Mouse (Mus musculus) small intestine, adult 2 months (tissue): ENCODE data around the gene Polr2b. TPM values are rescaled to one million over a fixed set of nuclear protein-coding genes. Genes with fewer than 3 reads are reported as not detected.
A peak's percentile ranks its signal among the peaks of the same experiment; 100 is the strongest.

Source experiments
- H3K27ac ChIP-seq: fragments of 200-500 bp; 2 replicates; pipeline ENCODE4 v1.5.1; 2012; ENCODE audit warnings: low read depth, low read length, control low read depth, inconsistent platforms; ENCODE audit not compliant: insufficient read depth
- H3K27me3 ChIP-seq: fragments of 200-500 bp; 2 replicates; pipeline ENCODE4 v1.6.1; 2012; ENCODE audit warnings: mild to moderate bottlenecking, moderate library complexity, low read length, inconsistent platforms; ENCODE audit not compliant: control insufficient read depth, insufficient read depth
- H3K36me3 ChIP-seq: fragments of 200-500 bp; 2 replicates; pipeline ENCODE4 v1.6.1; 2012; ENCODE audit warnings: mild to moderate bottlenecking, low read length, control low read depth, inconsistent platforms; ENCODE audit not compliant: control insufficient read depth, insufficient read depth
- H3K4me1 ChIP-seq: fragments of 200-500 bp; 2 replicates; pipeline ENCODE4 v1.6.1; 2012; ENCODE audit warnings: low read length, inconsistent platforms, mixed read lengths; ENCODE audit not compliant: control insufficient read depth, insufficient read depth, insufficient read length
- H3K4me3 ChIP-seq: fragments of 200-500 bp; 2 replicates; pipeline ENCODE4 v1.5.1; 2012; ENCODE audit warnings: low read depth, mild to moderate bottlenecking, control low read depth, inconsistent platforms, low read length, moderate library complexity
- CTCF ChIP-seq: fragments of 200-500 bp; IDR thresholded peaks from 2 replicates; pipeline ENCODE4 v1.5.1; 2012; ENCODE audit warnings: low read depth, mild to moderate bottlenecking, control low read depth, inconsistent platforms, low read length, moderate library complexity, mixed read lengths; ENCODE audit not compliant: insufficient replicate concordance, insufficient read length; ENCODE audit errors: extremely low read depth
- POLR2A ChIP-seq: fragments of 200-500 bp; IDR thresholded peaks from 2 replicates; pipeline ENCODE4 v1.6.1; 2012; ENCODE audit warnings: low read depth, mild to moderate bottlenecking, control low read depth, inconsistent platforms, low read length, moderate library complexity
- WGBS: fragments of 180-500 bp; shearing (Covaris S2); methylation state at CpG from one replicate; pipeline ENCODE4 v1.1.7; 2018; 5-methylcytosine and 5-hydroxymethylcytosine counted together
- polyA plus RNA-seq: library from polyadenylated mRNA; depleted of rRNA; stranded (reverse); fragments of >200 nt; gene quantifications from 2 replicates; pipeline ENCODE4 v1.2.3, GENCODE M21; 2012

Gene Polr2b
- polyA plus RNA-seq, 1 experiment, result 7.6 TPM

GRCm38 (mm10) chr5:77364443-77365038, 54.6 kb downstream of the Polr2b start:
- 90% methylated on average over 3 of the region's 3 CpGs for WGBS
- no peaks in the 10 kb centered on the region for H3K36me3 ChIP-seq
- no peaks in the 10 kb centered on the region for H3K27me3 ChIP-seq
- TF ChIP-seq POLR2A (no peak), CTCF (no peak)
- H3K4me1 ChIP-seq, result peaks cover 6% of the 10 kb centered on the region; the same call in 1 of the 2 replicates
- H3K27ac ChIP-seq, result no peak overlapping the region
- H3K4me3 ChIP-seq, result no peak overlapping the region

GRCm38 (mm10) chr5:77366313-77366712, 56.4 kb downstream of the Polr2b start:
- Histone ChIP-seq H3K27me3 (no peaks in the 10 kb centered on the region), H3K36me3 (no peaks in the 10 kb centered on the region), H3K27ac (peak overlapping the region; percentile 50), H3K4me3 (no peak overlapping the region), H3K4me1 (peaks cover 10% of the 10 kb centered on the region; the same call in 1 of the 2 replicates)
- TF ChIP-seq POLR2A, result no peak
- no peak for TF ChIP-seq CTCF
- WGBS, result 77% methylated on average over 8 of the region's 8 CpGs

GRCm38 (mm10) chr5:77367145-77367544, 57.2 kb downstream of the Polr2b start:
- Histone ChIP-seq H3K4me1 (peaks cover 10% of the 10 kb centered on the region; the same call in 1 of the 2 replicates), H3K4me3 (no peak overlapping the region), H3K27ac (peak overlapping the region; percentile 76), H3K36me3 (no peaks in the 10 kb centered on the region), H3K27me3 (no peaks in the 10 kb centered on the region)
- TF ChIP-seq POLR2A (no peak), CTCF (no peak)
- WGBS, result 63% methylated on average over 1 of the region's 1 CpGs

- TF ChIP-seq POLR2A (no peak), CTCF (no peak)
- no peaks in the 10 kb centered on the region for H3K27me3 ChIP-seq
- 60% methylated on average over 12 of the region's 12 CpGs for WGBS
- no peak overlapping the region for H3K4me3 ChIP-seq
- no peaks in the 10 kb centered on the region for H3K36me3 ChIP-seq
- peaks cover 12% of the 10 kb centered on the region; the same call in 1 of the 2 replicates for H3K4me1 ChIP-seq
- H3K27ac ChIP-seq, result peak overlapping the region; percentile 76
Measured at GRCm38 (mm10) chr5:77367682-77368081, 57.7 kb downstream of the Polr2b start.

- no peaks in the 10 kb centered on the region for H3K27me3 ChIP-seq
- peaks cover 13% of the 10 kb centered on the region; the same call in 1 of the 2 replicates for H3K4me1 ChIP-seq
- 34% methylated on average over 7 of the region's 7 CpGs for WGBS
- H3K27ac ChIP-seq, result peak overlapping the region; percentile 76
- H3K4me3 ChIP-seq, result no peak overlapping the region
- TF ChIP-seq POLR2A (no peak), CTCF (no peak)
- H3K36me3 ChIP-seq, result no peaks in the 10 kb centered on the region
Measured at GRCm38 (mm10) chr5:77368194-77368593, 58.2 kb downstream of the Polr2b start.

GRCm38 (mm10) chr5:77369394-77369793, 59.4 kb downstream of the Polr2b start:
- TF ChIP-seq CTCF (no peak), POLR2A (no peak)
- H3K36me3 ChIP-seq, result no peaks in the 10 kb centered on the region
- WGBS, result 41% methylated on average over 5 of the region's 5 CpGs

GRCm38 (mm10) chr5:77370378-77370892, 60.5 kb downstream of the Polr2b start:
- WGBS, result 73% methylated on average over 5 of the region's 5 CpGs
- no peaks in the 10 kb centered on the region for H3K27me3 ChIP-seq
- no peak overlapping the region for H3K4me3 ChIP-seq
- H3K36me3 ChIP-seq, result no peaks in the 10 kb centered on the region
- TF ChIP-seq POLR2A (no peak), CTCF (no peak)
- H3K4me1 ChIP-seq, result peaks cover 15% of the 10 kb centered on the region; the same call in 1 of the 2 replicates
- H3K27ac ChIP-seq, result peak overlapping the region; percentile 22; the same call in 1 of the 2 replicates

More at GRCm38 (mm10) chr5:77369394-77369793, 59.4 kb downstream of the Polr2b start:
- Histone ChIP-seq H3K4me1 (peaks cover 15% of the 10 kb centered on the region; the same call in 1 of the 2 replicates), H3K27me3 (no peaks in the 10 kb centered on the region), H3K4me3 (no peak overlapping the region), H3K27ac (no peak overlapping the region; the same call in 1 of the 2 replicates)
